Mouse (Mus musculus) bone marrow, adult 2 months (tissue): ENCODE measurements at regions not wholly inside any gene's neighbourhood (a gene's known extent, or its start where the extent isn't known, plus 50 kb on each side); places are given as distances from the start of the nearest gene placed in this dataset.

ENCODE experiments used
- H3K27ac ChIP-seq: fragments of 200-500 bp; 2 replicates; pipeline ENCODE4 v1.5.1; 2012; ENCODE audit warnings: low read depth, mild to moderate bottlenecking, control low read depth, inconsistent platforms, low read length; ENCODE audit not compliant: control insufficient read depth, poor library complexity, insufficient read depth
- H3K4me1 ChIP-seq: fragments of 200-500 bp; 2 replicates; pipeline ENCODE4 v1.6.1; 2011; ENCODE audit warnings: low read length; ENCODE audit not compliant: control insufficient read depth, insufficient read depth
- H3K4me3 ChIP-seq: fragments of 200-500 bp; replicated peaks from 2 replicates; pipeline ENCODE3; 2011; ENCODE audit warnings: mild to moderate bottlenecking, low read depth, low read length, control low read depth; ENCODE audit not compliant: control insufficient read depth
- CTCF ChIP-seq: fragments of 200-500 bp; IDR thresholded peaks from 2 replicates; pipeline ENCODE4 v1.5.1; 2011; ENCODE audit warnings: low read length, control low read depth; ENCODE audit not compliant: control insufficient read depth, insufficient read depth
- POLR2A ChIP-seq: fragments of 200-500 bp; IDR thresholded peaks from 2 replicates; pipeline ENCODE4 v1.6.1; 2011; ENCODE audit warnings: low read depth, mild to moderate bottlenecking, control low read depth, low read length, borderline replicate concordance; ENCODE audit not compliant: control insufficient read depth
- WGBS: fragments of 180-500 bp; shearing (Covaris S2); methylation state at CpG from one replicate; pipeline ENCODE4 v1.1.7; 2018; 5-methylcytosine and 5-hydroxymethylcytosine counted together

DNA sequence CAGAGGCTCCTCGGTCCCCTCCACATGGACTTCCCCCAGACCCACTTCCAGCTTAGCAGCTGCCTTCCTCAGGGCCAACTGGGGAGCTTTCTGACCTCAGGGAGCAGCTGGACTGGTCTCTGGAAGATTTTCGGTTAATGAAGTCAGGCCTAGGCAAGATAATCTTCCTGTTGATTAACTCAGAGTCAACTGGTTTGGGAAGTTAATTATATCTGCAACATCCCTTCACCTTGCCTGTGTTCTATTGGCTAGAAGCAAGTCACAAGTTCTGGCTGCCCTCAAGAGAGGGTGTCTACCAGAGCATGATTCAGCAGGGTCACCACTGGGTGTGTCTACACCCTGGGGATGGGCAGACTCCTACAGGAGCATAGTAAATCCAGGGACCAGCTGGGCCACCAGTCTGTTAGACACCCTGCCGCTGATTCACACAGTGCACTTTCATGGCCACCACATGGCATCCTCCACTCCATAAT, 53.9 kb upstream of the Maml3 start:
- Histone ChIP-seq H3K4me1 (no peaks in the 10 kb centered on the region; the same call in 1 of the 2 replicates), H3K27ac (no peak overlapping the region), H3K4me3 (no peak overlapping the region)
- TF ChIP-seq CTCF (no peak), POLR2A (no peak)
- 68% methylated on average over 3 of the region's 3 CpGs for WGBS

DNA sequence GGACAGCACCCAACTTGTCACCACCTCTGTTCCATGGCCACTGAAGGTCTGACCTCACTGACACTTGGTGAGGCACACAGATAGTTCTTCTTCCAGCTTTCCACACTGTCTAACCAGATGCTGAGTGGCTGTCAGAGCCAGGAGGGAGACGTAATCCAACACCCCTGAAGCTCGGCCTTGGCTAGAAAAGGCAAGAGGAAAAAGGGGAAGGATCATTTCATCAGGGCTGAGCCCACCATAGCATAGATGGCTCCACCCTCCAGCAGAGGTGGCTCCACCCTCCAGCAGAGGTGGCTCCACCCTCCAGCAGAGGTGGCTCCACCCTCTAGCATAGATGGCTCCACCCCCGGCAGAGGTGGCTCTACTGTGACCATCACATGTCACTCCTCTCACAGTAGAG, 56.8 kb upstream of the Maml3 start:
- 59% methylated on average over 3 of the region's 3 CpGs for WGBS
- no peak for TF ChIP-seq CTCF
- TF ChIP-seq POLR2A: no peak
- Histone ChIP-seq H3K4me3 (no peak overlapping the region), H3K27ac (no peak overlapping the region), H3K4me1 (no peaks in the 10 kb centered on the region; the same call in 1 of the 2 replicates)

DNA sequence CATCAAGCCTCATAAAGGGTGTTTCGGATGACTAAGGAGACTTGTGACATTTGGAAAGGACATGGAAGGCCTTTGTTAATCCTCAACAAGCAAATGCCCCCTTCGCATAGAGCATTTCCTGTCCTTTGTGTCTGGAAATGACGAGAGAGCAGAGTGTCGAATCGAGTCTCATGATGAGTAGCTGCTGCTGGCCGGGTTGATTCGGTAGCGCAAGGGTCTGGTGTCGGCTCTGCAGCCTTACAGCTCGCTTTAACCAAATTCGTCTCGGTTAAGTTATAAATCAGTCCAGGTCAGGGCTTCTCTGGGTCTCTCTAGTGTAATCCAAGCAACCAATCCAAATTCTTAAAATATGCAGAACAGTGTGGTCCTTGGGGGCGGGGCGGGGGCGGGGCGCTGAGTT, 59.1 kb upstream of the Maml3 start:
- WGBS: 83% methylated on average over 16 of the region's 16 CpGs
- Histone ChIP-seq H3K4me3 (no peak overlapping the region), H3K27ac (no peak overlapping the region), H3K4me1 (no peaks in the 10 kb centered on the region; the same call in 1 of the 2 replicates)
- TF ChIP-seq POLR2A (no peak), CTCF (no peak)

DNA sequence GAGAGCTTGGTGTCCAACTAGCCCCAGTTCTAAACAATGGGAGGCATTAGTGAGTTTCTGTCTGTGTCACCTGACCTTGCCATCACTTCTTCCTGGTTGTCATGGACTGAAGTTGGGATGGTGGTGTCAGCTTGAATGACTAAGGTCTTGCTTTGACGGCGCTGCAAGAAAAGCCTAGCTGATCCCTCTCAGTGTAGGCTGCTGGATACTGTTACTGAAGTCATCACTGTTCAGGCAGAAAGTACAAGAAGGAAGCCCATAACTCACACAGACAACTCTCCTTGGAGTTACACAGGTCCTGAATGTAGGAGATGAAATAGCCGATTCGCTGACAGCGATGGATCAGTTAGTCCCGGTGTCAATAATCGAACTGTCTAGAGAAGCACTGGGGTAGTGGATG, 62.5 kb upstream of the Maml3 start:
- 91% methylated on average over 7 of the region's 7 CpGs for WGBS
- Histone ChIP-seq H3K27ac (no peak overlapping the region), H3K4me3 (no peak overlapping the region), H3K4me1 (no peaks in the 10 kb centered on the region)
- no peak for TF ChIP-seq POLR2A
- TF ChIP-seq CTCF: no peak

DNA sequence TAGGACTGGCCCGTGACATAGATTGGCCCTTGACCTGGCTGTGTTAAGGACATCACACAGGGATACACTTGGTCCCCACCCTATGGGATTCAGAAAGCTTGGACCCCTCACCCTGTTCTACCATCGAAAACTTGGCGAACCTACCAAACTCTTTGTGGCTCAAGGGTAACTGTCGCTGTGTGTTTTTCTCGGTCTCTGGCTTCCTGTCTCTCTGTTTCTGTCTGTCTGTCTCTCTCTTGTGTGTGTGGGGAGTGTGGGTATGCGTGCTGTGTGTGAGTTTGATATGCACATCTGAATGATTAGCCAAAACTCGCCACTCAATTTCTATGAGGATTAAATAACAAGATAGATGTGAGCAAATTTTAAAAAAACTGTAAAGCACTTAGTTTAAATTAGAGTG, 66.0 kb upstream of the Maml3 start:
- no peaks in the 10 kb centered on the region; the same call in 1 of the 2 replicates for H3K4me1 ChIP-seq
- H3K4me3 ChIP-seq: no peak overlapping the region
- WGBS: 66% methylated on average over 7 of the region's 7 CpGs

DNA sequence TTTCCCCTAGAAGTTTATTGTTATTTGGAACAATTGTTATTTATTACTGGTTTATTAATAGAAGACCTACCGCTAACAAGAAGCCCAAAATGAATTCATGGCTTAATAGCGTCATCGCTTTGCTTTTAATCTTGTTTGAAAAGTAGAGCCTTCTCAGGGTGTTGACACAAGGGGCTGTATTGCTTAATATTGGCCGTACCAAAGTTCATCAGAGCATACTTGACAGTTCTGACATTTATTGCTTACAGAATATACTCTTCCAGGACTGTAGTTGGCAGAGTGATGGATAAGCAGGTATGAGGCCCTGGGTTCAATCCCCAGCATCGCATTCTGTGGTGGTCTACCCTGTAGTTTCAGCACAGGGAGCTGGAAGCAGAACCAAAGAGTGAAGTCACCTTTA, 66.4 kb upstream of the Maml3 start:
- H3K4me3 ChIP-seq: no peak overlapping the region

More for the DNA sequence above, 66.0 kb upstream of the Maml3 start:
- H3K27ac ChIP-seq: no peak overlapping the region
- TF ChIP-seq POLR2A (no peak), CTCF (no peak)

DNA sequence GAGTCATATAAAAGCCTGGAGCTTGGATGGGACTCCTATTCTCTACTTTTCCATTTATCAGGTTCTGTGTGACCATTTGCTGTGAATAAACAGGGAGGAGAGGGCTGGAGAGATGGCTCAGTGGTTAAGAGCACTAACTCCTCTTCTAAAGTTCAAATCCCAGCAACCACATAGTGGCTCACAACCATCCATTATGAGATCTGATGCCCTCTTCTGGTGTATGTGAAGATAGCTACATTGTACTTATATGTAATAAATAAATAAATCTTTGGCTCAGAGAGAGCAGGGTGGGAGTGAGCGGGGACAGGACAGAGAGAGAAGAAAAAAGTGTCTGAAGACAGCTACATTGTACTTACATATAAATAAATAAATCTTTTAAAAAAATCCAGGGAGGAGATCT, 68.6 kb upstream of the Maml3 start:
- WGBS: 58% methylated on average over 1 of the region's 1 CpGs
- TF ChIP-seq POLR2A (no peak), CTCF (no peak)
- Histone ChIP-seq H3K4me1 (no peaks in the 10 kb centered on the region; the same call in 1 of the 2 replicates), H3K4me3 (no peak overlapping the region), H3K27ac (no peak overlapping the region)

More for the DNA sequence above, 66.4 kb upstream of the Maml3 start:
- no peak overlapping the region for H3K27ac ChIP-seq
- H3K4me1 ChIP-seq: no peaks in the 10 kb centered on the region; the same call in 1 of the 2 replicates
- TF ChIP-seq POLR2A (no peak), CTCF (no peak)
- 89% methylated on average over 5 of the region's 5 CpGs for WGBS

DNA sequence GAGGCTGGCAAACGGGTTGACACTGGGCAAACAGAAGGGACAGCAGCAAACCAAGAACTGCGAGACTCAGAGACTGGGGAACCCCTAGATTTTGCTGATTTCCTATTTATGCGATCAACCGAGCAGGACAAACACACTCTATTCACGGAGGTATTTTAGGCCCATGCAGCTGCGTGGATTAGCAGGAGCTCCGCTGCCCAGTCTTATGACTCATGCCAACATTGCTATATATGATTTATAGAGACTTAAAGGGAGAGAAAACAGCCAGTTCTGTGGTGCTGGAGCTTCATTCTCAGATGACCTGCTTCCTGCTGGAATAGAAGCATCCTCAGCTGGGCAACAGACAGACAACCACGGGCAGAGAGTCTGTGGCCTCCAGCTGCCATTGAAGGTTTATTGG, 71.2 kb upstream of the Maml3 start:
- no peaks in the 10 kb centered on the region; the same call in 1 of the 2 replicates for H3K4me1 ChIP-seq
- TF ChIP-seq POLR2A (no peak), CTCF (no peak)
- no peak overlapping the region for H3K27ac ChIP-seq
- 38% methylated on average over 8 of the region's 8 CpGs for WGBS
- no peak overlapping the region for H3K4me3 ChIP-seq

DNA sequence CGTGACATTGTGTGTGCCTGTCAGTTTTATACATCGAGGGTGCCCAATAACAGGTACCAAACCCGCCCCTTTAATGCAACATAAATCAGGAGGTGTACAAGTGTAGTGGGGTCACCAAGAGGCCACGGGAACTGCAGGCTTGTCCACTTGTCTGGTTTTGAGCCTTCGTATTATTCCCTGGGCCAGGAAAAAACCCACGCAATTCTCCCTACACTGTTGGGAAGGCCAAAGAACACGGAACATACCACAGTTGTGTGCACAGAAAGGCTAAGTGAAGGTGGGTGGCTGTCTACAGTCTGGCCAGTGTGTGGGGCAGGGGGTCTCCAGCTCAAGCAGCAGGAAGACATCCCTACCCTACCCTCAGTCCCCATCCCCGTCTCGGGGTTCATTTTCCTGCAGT, 74.0 kb upstream of the Maml3 start:
- Histone ChIP-seq H3K4me3 (no peak overlapping the region), H3K27ac (no peak overlapping the region), H3K4me1 (no peaks in the 10 kb centered on the region; the same call in 1 of the 2 replicates)
- 82% methylated on average over 9 of the region's 9 CpGs for WGBS
- no peak for TF ChIP-seq POLR2A
- TF ChIP-seq CTCF: no peak
